Mouse (Mus musculus) spleen, postnatal 0 days (tissue): ENCODE data around the gene Gm11733. TPM values are rescaled to one million over a fixed set of nuclear protein-coding genes. Genes with fewer than 3 reads are reported as not detected.

Source experiments
- polyA plus RNA-seq: library from polyadenylated mRNA; unstranded; fragments of >200 nt; fragmentation: Nextera tagmentation; extraction: Ambion mirVana; gene quantifications from 2 replicates; pipeline ENCODE4 v1.2.1, GENCODE M21; 2015

Gene Gm11733
- polyA plus RNA-seq: not detected in 2 replicates

GRCm38 (mm10) chr11:117484198-117484597, at the start of gene Gm11733:
Gm11733 (plus strand) TSS chr11:117484368.

Other genes starting within 250 kb of the Gm11733 start
- 6.9 and 8.3 TPM in 2 replicates for gene Tnrc6c, start 169.9 kb downstream of the Gm11733 start, polyA plus RNA-seq